Mouse (Mus musculus) hindbrain, embryonic 16.5 days (tissue): ENCODE measurements around the gene Cuedc1. TPM values are rescaled to one million over a fixed set of nuclear protein-coding genes. Genes with fewer than 3 reads are reported as not detected.
A peak's percentile ranks its signal among the peaks of the same experiment; 100 is the strongest.

Source experiments
- ATAC-seq: fragments of 200-750 bp; cut with Nextera tagmentation; 2 replicates; pipeline ENCODE4 v1.8.0; 2017; ENCODE audit warnings: moderate TSS enrichment, moderate library complexity
- H3K27ac ChIP-seq: fragments of 300-500 bp; sonication (generic); 2 replicates; pipeline ENCODE4 v1.5.1; 2014; ENCODE audit warnings: low read depth, mild to moderate bottlenecking, control low read depth, low read length, moderate library complexity
- H3K27me3 ChIP-seq: fragments of 300-500 bp; sonication (generic); replicated peaks from 2 replicates; pipeline ENCODE4 v1.6.1; 2014; ENCODE audit warnings: low read length; ENCODE audit not compliant: control insufficient read depth, insufficient read depth
- H3K36me3 ChIP-seq: fragments of 300-500 bp; sonication (generic); 2 replicates; pipeline ENCODE4 v1.6.1; 2014; ENCODE audit warnings: mild to moderate bottlenecking, low read length, moderate library complexity, mixed read lengths; ENCODE audit not compliant: control insufficient read depth, insufficient read depth
- H3K4me1 ChIP-seq: fragments of 300-500 bp; sonication (generic); 2 replicates; pipeline ENCODE4 v1.6.1; 2014; ENCODE audit warnings: low read depth, low read length; ENCODE audit not compliant: control insufficient read depth, insufficient read depth
- H3K4me2 ChIP-seq: fragments of 300-500 bp; sonication (generic); 2 replicates; pipeline ENCODE4 v1.6.1; 2014; ENCODE audit warnings: mild to moderate bottlenecking, low read length, control low read depth, moderate library complexity
- H3K4me3 ChIP-seq: fragments of 300-500 bp; sonication (generic); 2 replicates; pipeline ENCODE4 v1.5.1; 2014; ENCODE audit warnings: mild to moderate bottlenecking, low read length, control low read depth, moderate library complexity
- H3K9ac ChIP-seq: fragments of 300-500 bp; sonication (generic); 2 replicates; pipeline ENCODE4 v1.6.1; 2014; ENCODE audit warnings: low read depth, mild to moderate bottlenecking, control low read depth, low read length, moderate library complexity
- H3K9me3 ChIP-seq: fragments of 300-500 bp; sonication (generic); 2 replicates; pipeline ENCODE4 v1.6.1; 2014; ENCODE audit warnings: mild to moderate bottlenecking, low read length, moderate library complexity; ENCODE audit not compliant: control insufficient read depth
- WGBS: fragments of 180-500 bp; shearing (Covaris S2); extraction: QIAGEN DNeasy Blood & Tissue Kit; methylation state at CpG from one replicate; pipeline ENCODE4 v1.1.7; 2014; 5-methylcytosine and 5-hydroxymethylcytosine counted together
- polyA plus RNA-seq: library from polyadenylated mRNA; unstranded; fragments of >200 nt; fragmentation: Nextera tagmentation; extraction: Ambion mirVana; gene quantifications from 2 replicates; pipeline ENCODE4 v1.2.1, GENCODE M21; 2015

Gene Cuedc1
- polyA plus RNA-seq, 1 experiment from 2014 or later = 29.9 TPM

GRCm38 (mm10) chr11:88184632-88185180 is 86.8 kb downstream of the Cuedc1 start:
- H3K4me2 ChIP-seq = no peak overlapping the region
- H3K36me3 ChIP-seq = peaks cover 6% of the 10 kb centered on the region; the same call in 1 of the 2 replicates
- H3K9me3 ChIP-seq = no peaks in the 10 kb centered on the region
- 88% methylated on average over 17 of the region's 17 CpGs for WGBS
- no peak overlapping the region for H3K4me3 ChIP-seq
- no peak overlapping the region for H3K9ac ChIP-seq
- ATAC-seq = no peak
- peaks cover 36% of the 10 kb centered on the region for H3K4me1 ChIP-seq
- H3K27ac ChIP-seq = no peak overlapping the region
- 0 out of 2 replicates have a peak, but pooled peaks cover under 1% of the 10 kb centered on the region for H3K27me3 ChIP-seq

- peaks cover 23% of the 10 kb centered on the region for H3K4me1 ChIP-seq
These were observed 88.5 kb downstream of the Cuedc1 start for GRCm38 (mm10) chr11:88186078-88186946.

GRCm38 (mm10) chr11:88186947-88187243 is 89.0 kb downstream of the Cuedc1 start:
- Histone ChIP-seq H3K9me3 (no peaks in the 10 kb centered on the region), H3K4me3 (no peak overlapping the region), H3K36me3 (peaks cover 10% of the 10 kb centered on the region; the same call in 1 of the 2 replicates), H3K27me3 (peaks cover 13% of the 10 kb centered on the region), H3K4me2 (no peak overlapping the region; the same call in 1 of the 2 replicates), H3K4me1 (peaks cover 17% of the 10 kb centered on the region), H3K27ac (peak overlapping the region; percentile 31; the same call in 1 of the 2 replicates), H3K9ac (peak overlapping the region; percentile 23; the same call in 1 of the 2 replicates)
- no peak for ATAC-seq
- WGBS = 45% methylated on average over 2 of the region's 2 CpGs

More at GRCm38 (mm10) chr11:88186078-88186946, 88.5 kb downstream of the Cuedc1 start:
- ATAC-seq = no peak
- peak overlapping the region; percentile 31; the same call in 1 of the 2 replicates for H3K27ac ChIP-seq
- H3K4me3 ChIP-seq = no peak overlapping the region
- peak overlapping the region; percentile 23; the same call in 1 of the 2 replicates for H3K9ac ChIP-seq
- H3K4me2 ChIP-seq = no peak overlapping the region
- H3K9me3 ChIP-seq = no peaks in the 10 kb centered on the region
- WGBS = 67% methylated on average over 14 of the region's 14 CpGs
- peaks cover 6% of the 10 kb centered on the region; the same call in 1 of the 2 replicates for H3K36me3 ChIP-seq
- peaks cover 7% of the 10 kb centered on the region for H3K27me3 ChIP-seq

GRCm38 (mm10) chr11:88187417-88188133 is 89.7 kb downstream of the Cuedc1 start:
- Histone ChIP-seq H3K9ac (peak overlapping the region; percentile 49), H3K4me1 (peaks cover 16% of the 10 kb centered on the region), H3K36me3 (peaks cover 8% of the 10 kb centered on the region; the same call in 1 of the 2 replicates), H3K4me3 (no peak overlapping the region), H3K9me3 (no peaks in the 10 kb centered on the region), H3K27ac (peak overlapping the region; percentile 39; the same call in 1 of the 2 replicates), H3K4me2 (peak overlapping the region; percentile 42), H3K27me3 (peaks cover 18% of the 10 kb centered on the region)
- peak; percentile 93 for ATAC-seq
- 7% methylated on average over 25 of the region's 25 CpGs for WGBS

- ATAC-seq = no peak
- H3K4me3 ChIP-seq = no peak overlapping the region
- H3K9me3 ChIP-seq = no peaks in the 10 kb centered on the region
- peaks cover 21% of the 10 kb centered on the region for H3K27me3 ChIP-seq
- peak overlapping the region; percentile 39; the same call in 1 of the 2 replicates for H3K27ac ChIP-seq
- 57% methylated on average over 8 of the region's 8 CpGs for WGBS
- H3K4me1 ChIP-seq = peaks cover 16% of the 10 kb centered on the region
- peaks cover 7% of the 10 kb centered on the region; the same call in 1 of the 2 replicates for H3K36me3 ChIP-seq
- H3K4me2 ChIP-seq = peak overlapping the region; percentile 42; the same call in 1 of the 2 replicates
- no peak overlapping the region for H3K9ac ChIP-seq
These were observed 90.4 kb downstream of the Cuedc1 start for GRCm38 (mm10) chr11:88188216-88188615.

- no peak for ATAC-seq
- Histone ChIP-seq H3K9me3 (no peaks in the 10 kb centered on the region), H3K4me1 (peaks cover 16% of the 10 kb centered on the region), H3K27ac (no peak overlapping the region; the same call in 1 of the 2 replicates), H3K4me3 (no peak overlapping the region), H3K36me3 (peaks cover 4% of the 10 kb centered on the region; the same call in 1 of the 2 replicates), H3K9ac (no peak overlapping the region), H3K27me3 (peaks cover 23% of the 10 kb centered on the region), H3K4me2 (no peak overlapping the region)
- WGBS = 92% methylated on average over 7 of the region's 7 CpGs
These were observed 90.8 kb downstream of the Cuedc1 start for GRCm38 (mm10) chr11:88188635-88189034.

- Histone ChIP-seq H3K4me3 (no peak overlapping the region), H3K9ac (no peak overlapping the region), H3K4me2 (no peak overlapping the region), H3K36me3 (peaks cover 4% of the 10 kb centered on the region; the same call in 1 of the 2 replicates), H3K27ac (no peak overlapping the region), H3K4me1 (peaks cover 3% of the 10 kb centered on the region), H3K9me3 (no peaks in the 10 kb centered on the region), H3K27me3 (peaks cover 30% of the 10 kb centered on the region)
- ATAC-seq = no peak
- 16% methylated on average over 4 of the region's 4 CpGs for WGBS
These were observed 94.7 kb downstream of the Cuedc1 start for GRCm38 (mm10) chr11:88192595-88192994.

GRCm38 (mm10) chr11:88193098-88193823 is 95.4 kb downstream of the Cuedc1 start:
- Histone ChIP-seq H3K4me2 (no peak overlapping the region), H3K4me1 (no peaks in the 10 kb centered on the region; the same call in 1 of the 2 replicates), H3K9ac (no peak overlapping the region), H3K36me3 (peaks cover 4% of the 10 kb centered on the region; the same call in 1 of the 2 replicates), H3K27me3 (peaks cover 30% of the 10 kb centered on the region), H3K27ac (no peak overlapping the region), H3K9me3 (no peaks in the 10 kb centered on the region), H3K4me3 (no peak overlapping the region)
- no peak for ATAC-seq
- 11% methylated on average over 34 of the region's 34 CpGs for WGBS
